Mouse (Mus musculus) liver, embryonic 12.5 days (tissue): ENCODE data around the gene Ankrd31. TPM values are rescaled to one million over a fixed set of nuclear protein-coding genes. Genes with fewer than 3 reads are reported as not detected.
"Not testable (repeated sequence)": the region's sequence is repeated elsewhere in the genome, so short reads cannot be mapped to it uniquely, and the experiment has no call there.

ENCODE experiments used
- ATAC-seq: fragments of 200-750 bp; cut with Nextera tagmentation; 2 replicates; pipeline ENCODE4 v1.8.0; 2017; ENCODE audit warnings: moderate number of reproducible peaks, mild to moderate bottlenecking, moderate library complexity
- H3K27ac ChIP-seq: fragments of 300-500 bp; sonication (generic); 2 replicates; pipeline ENCODE4 v1.5.1; 2016; ENCODE audit warnings: mild to moderate bottlenecking
- H3K27me3 ChIP-seq: fragments of 300-500 bp; sonication (generic); replicated peaks from 2 replicates; pipeline ENCODE4 v1.6.1; 2016; ENCODE audit warnings: mild to moderate bottlenecking, moderate library complexity
- H3K36me3 ChIP-seq: fragments of 300-500 bp; sonication (generic); 2 replicates; pipeline ENCODE4 v1.6.1; 2016; ENCODE audit warnings: mild to moderate bottlenecking, moderate library complexity
- H3K4me1 ChIP-seq: fragments of 300-500 bp; sonication (generic); 2 replicates; pipeline ENCODE4 v1.6.1; 2016
- H3K4me2 ChIP-seq: fragments of 300-500 bp; sonication (generic); 2 replicates; pipeline ENCODE4 v1.6.1; 2016; ENCODE audit warnings: mild to moderate bottlenecking, moderate library complexity
- H3K4me3 ChIP-seq: fragments of 300-500 bp; sonication (generic); 2 replicates; pipeline ENCODE4 v1.5.1; 2016; ENCODE audit warnings: mild to moderate bottlenecking, moderate library complexity
- H3K9ac ChIP-seq: fragments of 300-500 bp; sonication (generic); 2 replicates; pipeline ENCODE4 v1.6.1; 2016; ENCODE audit warnings: mild to moderate bottlenecking, moderate library complexity
- H3K9me3 ChIP-seq: fragments of 300-500 bp; sonication (generic); replicated peaks from 2 replicates; pipeline ENCODE4 v1.6.1; 2016; ENCODE audit warnings: mild to moderate bottlenecking, moderate library complexity
- WGBS: fragments of 180-500 bp; shearing (Covaris S2); methylation state at CpG from one replicate; pipeline ENCODE4 v1.1.7; 2016; ENCODE audit not compliant: insufficient replicate concordance; 5-methylcytosine and 5-hydroxymethylcytosine counted together
- polyA plus RNA-seq: library from polyadenylated mRNA; unstranded; fragments of >200 nt; fragmentation: Nextera tagmentation; extraction: Ambion mirVana; gene quantifications from 2 replicates; pipeline ENCODE4 v1.2.1, GENCODE M21; 2016

Gene Ankrd31
- polyA plus RNA-seq, 1 experiment from 2014 or later, result 0.02 TPM

DNA sequence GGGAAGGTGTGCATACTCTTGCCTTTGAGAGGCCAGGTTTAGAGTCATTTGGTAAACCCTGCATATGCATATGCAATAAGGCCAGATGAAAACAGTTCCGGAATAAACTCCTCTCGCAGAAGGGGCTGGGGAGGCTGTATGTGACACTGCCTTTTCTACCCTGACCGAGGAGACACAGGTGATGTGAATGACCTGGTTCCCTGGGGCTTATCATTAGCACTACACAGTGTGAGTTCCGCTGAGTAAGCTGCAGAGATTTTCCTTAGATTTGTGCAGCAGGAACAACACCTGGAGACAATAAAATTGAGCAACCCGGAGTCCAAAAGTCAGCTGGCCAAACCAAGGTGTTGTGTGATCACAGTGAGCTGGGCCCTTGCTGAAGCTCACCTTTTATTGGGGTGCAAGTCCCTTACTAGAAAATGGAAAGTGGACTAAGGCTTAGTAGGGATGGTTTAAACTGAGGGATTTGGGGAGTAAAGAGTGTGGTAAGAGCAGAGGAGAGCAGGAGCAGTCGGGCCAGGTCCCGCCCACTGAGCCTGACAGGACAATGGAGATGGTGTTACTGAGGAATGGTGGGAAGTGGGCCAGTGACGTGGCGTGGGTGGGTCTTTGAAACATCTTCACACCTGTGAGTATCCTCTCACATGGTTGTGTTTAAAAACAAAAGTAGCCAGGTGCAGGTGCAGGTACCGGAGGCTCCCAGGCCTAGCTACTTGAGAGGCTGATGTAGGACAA lies 178.1 kb downstream of the Ankrd31 start:
- Histone ChIP-seq H3K4me3 (no peak overlapping the region), H3K4me2 (peak overlapping the region; percentile 82), H3K27me3 (peaks cover 69% of the 10 kb centered on the region), H3K9ac (no peak overlapping the region), H3K9me3 (no peaks in the 10 kb centered on the region), H3K27ac (no peak overlapping the region), H3K36me3 (no peaks in the 10 kb centered on the region), H3K4me1 (peaks cover 12% of the 10 kb centered on the region)
- 36% methylated on average over 10 of the region's 10 CpGs for WGBS
- ATAC-seq, result no peak

GRCm38 (mm10) chr13:96927781-96928180 lies 179.7 kb downstream of the Ankrd31 start:
- peaks cover 69% of the 10 kb centered on the region for H3K27me3 ChIP-seq
- WGBS, result 79% methylated on average over 1 of the region's 1 CpGs

DNA sequence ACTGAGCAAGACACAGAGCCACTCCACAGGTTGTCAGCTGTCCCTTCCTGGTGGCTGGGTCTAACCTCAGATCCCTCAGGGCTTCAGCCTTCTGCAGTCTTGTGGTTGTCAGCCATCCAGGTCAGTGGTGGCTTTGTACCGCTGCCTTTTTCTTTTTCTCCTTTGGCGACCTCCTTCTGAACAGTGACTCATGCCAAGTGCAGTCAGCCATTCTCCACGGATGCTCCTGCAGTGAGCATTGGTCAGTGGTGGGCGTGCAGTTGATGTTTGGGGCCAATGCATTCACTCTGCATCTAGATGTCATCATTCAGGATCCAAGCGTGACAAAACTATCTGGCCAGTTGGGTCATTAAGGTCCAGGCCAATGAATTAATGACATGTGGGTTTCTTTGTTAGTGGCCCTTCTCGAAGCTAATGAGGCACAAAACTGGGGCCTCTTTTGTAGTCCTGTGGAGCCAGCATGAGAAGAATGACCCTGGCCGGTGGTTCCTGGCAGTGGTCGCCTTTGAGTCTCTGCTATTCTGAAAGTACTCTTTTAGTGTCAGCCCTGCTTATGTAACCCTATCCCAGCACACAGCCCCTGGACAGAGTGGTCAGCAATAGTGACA lies 180.5 kb downstream of the Ankrd31 start:
- H3K9me3 ChIP-seq, result no peaks in the 10 kb centered on the region
- no peak overlapping the region for H3K9ac ChIP-seq
- no peak overlapping the region for H3K4me2 ChIP-seq
- peaks cover 12% of the 10 kb centered on the region for H3K4me1 ChIP-seq
- H3K27me3 ChIP-seq, result peaks cover 66% of the 10 kb centered on the region
- WGBS, result 54% methylated on average over 8 of the region's 8 CpGs
- no peak for ATAC-seq
- H3K36me3 ChIP-seq, result no peaks in the 10 kb centered on the region
- H3K4me3 ChIP-seq, result no peak overlapping the region
- H3K27ac ChIP-seq, result no peak overlapping the region

More at GRCm38 (mm10) chr13:96927781-96928180, 179.7 kb downstream of the Ankrd31 start:
- H3K4me1 ChIP-seq, result peaks cover 12% of the 10 kb centered on the region
- ATAC-seq, result no peak
- H3K9ac ChIP-seq, result no peak overlapping the region
- no peak overlapping the region for H3K27ac ChIP-seq
- H3K4me3 ChIP-seq, result no peak overlapping the region
- no peak overlapping the region for H3K4me2 ChIP-seq
- no peaks in the 10 kb centered on the region for H3K36me3 ChIP-seq
- H3K9me3 ChIP-seq, result no peaks in the 10 kb centered on the region

DNA sequence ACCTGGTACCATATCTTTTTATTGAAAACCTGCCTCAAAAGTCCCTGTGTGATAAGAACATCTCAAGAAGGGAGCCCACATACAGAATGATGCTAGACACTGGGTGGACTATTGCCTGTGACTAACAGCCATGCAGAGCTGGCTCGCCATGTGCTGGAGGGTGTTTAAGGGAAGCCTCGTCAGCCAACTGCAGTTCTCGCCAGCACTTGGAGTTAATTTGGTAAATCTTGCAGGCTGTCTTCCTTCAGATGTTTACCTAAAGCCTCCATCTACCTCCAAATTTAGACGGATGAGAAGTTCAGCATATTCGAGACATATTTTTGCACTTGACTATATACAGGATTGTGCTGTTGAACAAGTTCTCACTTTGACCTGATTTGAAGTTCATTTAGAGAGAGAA lies 184.7 kb downstream of the Ankrd31 start:
- no peak overlapping the region for H3K9ac ChIP-seq
- H3K27ac ChIP-seq, result no peak overlapping the region
- H3K4me2 ChIP-seq, result no peak overlapping the region
- H3K4me1 ChIP-seq, result no peaks in the 10 kb centered on the region
- peaks cover 24% of the 10 kb centered on the region for H3K27me3 ChIP-seq
- H3K4me3 ChIP-seq, result no peak overlapping the region
- ATAC-seq, result no peak
- H3K36me3 ChIP-seq, result no peaks in the 10 kb centered on the region
- 73% methylated on average over 5 of the region's 5 CpGs for WGBS
- no peaks in the 10 kb centered on the region for H3K9me3 ChIP-seq

DNA sequence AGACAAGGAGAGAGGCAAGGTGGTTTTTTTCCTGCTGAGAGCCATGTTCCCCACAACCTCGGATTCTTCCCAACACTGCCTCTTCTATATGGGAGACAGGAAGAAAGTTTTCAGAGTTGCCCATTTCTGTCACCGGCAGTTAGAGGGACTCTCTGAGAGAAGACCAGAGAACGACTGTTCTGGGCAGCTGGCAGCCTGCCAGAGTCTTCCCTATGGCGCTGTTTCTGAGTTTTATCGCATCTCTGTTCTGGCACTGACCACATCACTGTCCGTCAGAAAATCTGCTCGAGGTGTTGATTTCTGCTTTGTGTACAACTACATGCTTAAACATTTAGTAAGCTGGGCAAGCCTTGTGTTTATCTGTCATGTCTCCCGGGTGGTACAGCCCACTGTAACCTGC lies 185.3 kb downstream of the Ankrd31 start:
- Histone ChIP-seq H3K9ac (no peak overlapping the region), H3K9me3 (no peaks in the 10 kb centered on the region), H3K4me2 (no peak overlapping the region), H3K27ac (no peak overlapping the region), H3K27me3 (peaks cover 18% of the 10 kb centered on the region), H3K4me1 (no peaks in the 10 kb centered on the region), H3K4me3 (no peak overlapping the region), H3K36me3 (no peaks in the 10 kb centered on the region)
- WGBS, result 64% methylated on average over 8 of the region's 8 CpGs
- ATAC-seq, result no peak

- Histone ChIP-seq H3K9ac (no peak overlapping the region), H3K9me3 (no peaks in the 10 kb centered on the region), H3K4me2 (no peak overlapping the region), H3K27ac (no peak overlapping the region), H3K4me1 (no peaks in the 10 kb centered on the region), H3K27me3 (no peaks in the 10 kb centered on the region), H3K36me3 (no peaks in the 10 kb centered on the region), H3K4me3 (no peak overlapping the region)
- no peak for ATAC-seq
- 52% methylated on average over 6 of the region's 6 CpGs for WGBS
These were observed 188.2 kb downstream of the Ankrd31 start for GRCm38 (mm10) chr13:96936173-96936777.

DNA sequence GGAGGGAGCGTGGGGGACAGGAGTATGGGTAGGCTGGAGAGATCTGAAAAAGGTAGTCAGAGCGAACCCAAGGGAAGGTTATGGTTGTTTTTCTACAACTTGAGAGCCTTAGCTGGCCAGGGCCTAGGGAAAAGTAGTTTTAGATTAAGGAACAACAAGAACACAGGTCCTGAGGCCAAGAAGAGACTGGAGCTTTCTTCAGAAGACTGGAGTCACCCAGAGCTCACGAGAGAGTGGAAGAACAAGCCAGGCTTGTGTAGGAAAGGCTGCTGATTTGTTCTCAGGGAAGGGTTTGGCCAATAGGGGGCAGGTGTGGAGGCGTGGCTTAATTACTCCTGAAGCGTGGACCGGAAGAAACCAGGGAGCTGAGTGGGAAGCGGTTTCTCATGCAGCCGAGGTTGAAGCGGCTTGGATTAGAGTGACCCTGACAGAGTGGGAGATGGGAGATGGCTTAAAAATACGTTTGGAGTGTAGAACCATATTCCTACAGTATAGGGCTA lies 189.0 kb downstream of the Ankrd31 start:
- no peaks in the 10 kb centered on the region for H3K4me1 ChIP-seq
- no peak overlapping the region for H3K27ac ChIP-seq
- H3K4me2 ChIP-seq, result no peak overlapping the region
- no peaks in the 10 kb centered on the region for H3K9me3 ChIP-seq
- no peak overlapping the region for H3K9ac ChIP-seq
- whole genome bisulfite sequencing, result 57% methylated on average over 10 of the region's 10 CpGs
- ATAC-seq, result no peak
- no peaks in the 10 kb centered on the region for H3K36me3 ChIP-seq
- H3K4me3 ChIP-seq, result no peak overlapping the region
- H3K27me3 ChIP-seq, result no peaks in the 10 kb centered on the region

DNA sequence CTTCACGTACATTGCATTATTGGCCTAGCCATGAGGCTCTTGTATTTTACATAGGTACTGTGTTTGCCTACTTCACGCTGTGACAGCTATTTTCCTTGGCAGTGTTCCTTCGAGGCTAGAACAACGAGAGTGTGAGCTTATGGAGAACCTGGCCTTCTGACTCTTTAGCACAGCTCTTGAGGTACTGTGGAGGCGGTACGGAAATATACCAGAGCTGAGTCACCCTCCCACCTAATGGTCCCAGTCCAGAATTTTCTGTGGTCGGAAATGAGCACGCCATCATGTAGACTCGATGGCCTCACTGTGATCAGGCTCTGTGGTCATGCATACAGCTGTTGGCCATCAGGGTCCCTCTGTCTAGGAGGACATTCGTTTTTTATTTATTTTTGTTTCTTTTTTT lies 191.6 kb downstream of the Ankrd31 start:
- no peak for ATAC-seq
- H3K27ac ChIP-seq, result no peak overlapping the region
- H3K4me2 ChIP-seq, result no peak overlapping the region
- no peak overlapping the region for H3K9ac ChIP-seq
- H3K4me1 ChIP-seq, result no peaks in the 10 kb centered on the region
- no peak overlapping the region for H3K4me3 ChIP-seq
- no peaks in the 10 kb centered on the region for H3K9me3 ChIP-seq
- H3K36me3 ChIP-seq, result no peaks in the 10 kb centered on the region
- WGBS, result 69% methylated on average over 10 of the region's 10 CpGs
- no peaks in the 10 kb centered on the region for H3K27me3 ChIP-seq

DNA sequence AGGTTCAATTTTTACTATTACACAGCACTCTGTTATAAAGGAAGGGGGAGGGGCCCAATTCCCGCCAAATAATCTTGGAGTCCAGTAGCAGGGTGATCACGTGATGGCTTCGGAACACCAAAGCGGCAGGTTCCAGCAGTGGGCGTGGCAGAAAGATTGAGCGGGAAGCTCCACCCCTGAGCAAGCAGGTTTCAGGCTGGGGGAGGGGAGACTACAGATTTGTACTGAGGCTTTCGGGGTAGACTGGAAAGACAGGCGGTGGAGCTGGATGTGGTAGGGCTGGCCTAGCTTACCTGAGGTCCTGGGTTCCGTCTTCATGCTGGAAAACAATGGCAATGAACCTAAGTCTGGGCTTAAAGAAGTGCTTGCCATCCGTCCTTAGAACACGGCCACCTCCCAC lies 193.4 kb downstream of the Ankrd31 start:
- not testable (repeated sequence) for H3K36me3 ChIP-seq, H3K4me3 ChIP-seq, H3K4me2 ChIP-seq, H3K9ac ChIP-seq, H3K9me3 ChIP-seq, H3K4me1 ChIP-seq, ATAC-seq, H3K27ac ChIP-seq, H3K27me3 ChIP-seq
- 60% methylated on average over 11 of the region's 11 CpGs for WGBS

DNA sequence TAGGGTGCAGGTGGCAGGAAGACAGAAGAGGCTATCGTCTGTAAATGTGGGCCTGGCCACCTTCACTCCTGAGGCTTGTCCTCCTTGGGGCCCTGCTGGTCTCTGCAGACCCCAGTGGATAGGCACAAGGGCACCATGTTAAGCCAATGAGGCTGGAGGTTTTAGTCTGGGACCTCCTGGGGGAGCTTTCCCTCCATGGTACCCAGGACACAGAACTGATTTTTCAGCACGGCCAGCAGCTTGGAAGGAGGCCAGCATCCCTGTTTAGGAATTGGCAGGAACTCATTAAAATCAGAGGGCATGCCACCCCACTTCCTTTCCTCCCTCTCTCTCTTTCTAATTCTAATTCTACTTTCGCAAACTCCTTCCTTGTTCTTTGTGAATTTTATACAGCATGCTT lies 195.5 kb downstream of the Ankrd31 start:
- ATAC-seq, result no peak
- no peaks in the 10 kb centered on the region for H3K9me3 ChIP-seq
- no peak overlapping the region for H3K9ac ChIP-seq
- 55% methylated on average over 3 of the region's 3 CpGs for WGBS
- H3K4me3 ChIP-seq, result no peak overlapping the region
- H3K4me2 ChIP-seq, result no peak overlapping the region
- no peaks in the 10 kb centered on the region for H3K27me3 ChIP-seq
- H3K27ac ChIP-seq, result no peak overlapping the region
- no peaks in the 10 kb centered on the region for H3K4me1 ChIP-seq
- H3K36me3 ChIP-seq, result no peaks in the 10 kb centered on the region

- Histone ChIP-seq H3K4me2 (no peak overlapping the region), H3K36me3 (0 out of 2 replicates have a peak, but pooled peaks cover 4% of the 10 kb centered on the region), H3K27me3 (no peaks in the 10 kb centered on the region), H3K9ac (no peak overlapping the region), H3K27ac (no peak overlapping the region), H3K4me3 (no peak overlapping the region), H3K4me1 (no peaks in the 10 kb centered on the region), H3K9me3 (no peaks in the 10 kb centered on the region)
- WGBS, result 70% methylated on average over 4 of the region's 4 CpGs
- no peak for ATAC-seq
These were observed 197.7 kb downstream of the Ankrd31 start for GRCm38 (mm10) chr13:96945748-96946147.

- Histone ChIP-seq H3K27me3 (no peaks in the 10 kb centered on the region), H3K9ac (no peak overlapping the region), H3K4me3 (no peak overlapping the region), H3K4me2 (no peak overlapping the region), H3K36me3 (0 out of 2 replicates have a peak, but pooled peaks cover 4% of the 10 kb centered on the region), H3K9me3 (no peaks in the 10 kb centered on the region), H3K4me1 (no peaks in the 10 kb centered on the region), H3K27ac (no peak overlapping the region)
- no peak for ATAC-seq
- 67% methylated on average over 7 of the region's 7 CpGs for WGBS
These were observed 199.7 kb downstream of the Ankrd31 start for GRCm38 (mm10) chr13:96947722-96948121.
